In genomic region chr9:56913991-56914390, GRCm38 (mm10) we compare ENCODE assay signal across 21 mouse cellular contexts. TPM values are rescaled to one million over a fixed set of nuclear protein-coding genes. Genes with fewer than 3 reads are reported as not detected.
DNase-seq lines count a peak whose midpoint lies in the region; ATAC-seq and TF ChIP-seq lines count a peak whose summit lies in the region.
"Had no signal": no experiment of that assay in that cellular context is flagged by ENCODE, and none has a peak within 500 bp of the region (broad histone marks: within the 10 kb centered on the region; RNA-seq: fewer than 3 reads in every experiment).

No protein-coding gene starts in this region.

- no peaks in the 10 kb centered on the region for H3K9me3 ChIP-seq in embryonic facial prominence, embryonic 13.5 days
- H3K9me3 ChIP-seq in embryonic facial prominence, embryonic 10.5 days = no peaks in the 10 kb centered on the region
- no peaks in the 10 kb centered on the region for H3K9me3 ChIP-seq in intestine, postnatal 0 days (ENCODE audit: control insufficient read depth)
- no peaks in the 10 kb centered on the region for H3K9me3 ChIP-seq in intestine, embryonic 15.5 days
- no peaks in the 10 kb centered on the region for H3K9me3 ChIP-seq in forebrain, embryonic 10.5 days
- H3K9me3 ChIP-seq: forebrain, embryonic 12.5 days; megakaryocyte, embryonic 14.5 days had no signal

- peak overlapping the region; percentile 33; the same call in 1 of the 2 replicates for H3K27ac ChIP-seq in embryonic facial prominence, embryonic 13.5 days
- no peak overlapping the region for H3K27ac ChIP-seq in embryonic facial prominence, embryonic 10.5 days (replicated peaks)
- no peak overlapping the region for H3K27ac ChIP-seq in intestine, postnatal 0 days (ENCODE audit: low read depth, low read length)
- no peak overlapping the region for H3K27ac ChIP-seq in intestine, embryonic 15.5 days
- H3K27ac ChIP-seq in forebrain, embryonic 10.5 days = no peak overlapping the region
- H3K27ac ChIP-seq: forebrain, embryonic 12.5 days had no signal

- H3K4me3 ChIP-seq in embryonic facial prominence, embryonic 13.5 days = no peak overlapping the region
- no peak overlapping the region for H3K4me3 ChIP-seq in embryonic facial prominence, embryonic 10.5 days
- H3K4me3 ChIP-seq in intestine, postnatal 0 days (ENCODE audit: low read depth, low read length) = no peak overlapping the region
- no peak overlapping the region for H3K4me3 ChIP-seq in intestine, embryonic 15.5 days (replicated peaks)
- H3K4me3 ChIP-seq in forebrain, embryonic 10.5 days = no peak overlapping the region
- H3K4me3 ChIP-seq: forebrain, embryonic 12.5 days; megakaryocyte, embryonic 14.5 days had no signal

- no peak for TF ChIP-seq CTCF in intestine, postnatal 0 days (IDR thresholded peaks at IDR 0.05; ENCODE audit: low read depth)

- 73% methylated on average over 9 of the region's 9 CpGs for WGBS in embryonic facial prominence, embryonic 13.5 days
- WGBS in embryonic facial prominence, embryonic 10.5 days = 91% methylated on average over 9 of the region's 9 CpGs
- WGBS in intestine, postnatal 0 days = 73% methylated on average over 9 of the region's 9 CpGs
- WGBS in intestine, embryonic 15.5 days = 70% methylated on average over 9 of the region's 9 CpGs
- 89% methylated on average over 9 of the region's 9 CpGs for WGBS in forebrain, embryonic 10.5 days

- DNase-seq in embryonic facial prominence, embryonic 10.5 days (ENCODE audit: low spot score) = no peak
- DNase-seq in 3134 (ENCODE audit: extremely low read depth, insufficient read length, low spot score) = peak; percentile 76
- DNase-seq in fibroblast of lung, adult 2 months (ENCODE audit: low read depth) = peak; percentile 80
- DNase-seq in forebrain, embryonic 10.5 days (ENCODE audit: extremely low spot score, low spot score) = no peak
- DNase-seq in cerebellum, postnatal 25 days = no peak
- DNase-seq: cerebellum, adult 8-10 months; heart, adult 18-20 months; kidney, adult 2 months; kidney, postnatal 10 days; liver, postnatal 0 days; midbrain, embryonic 14.5 days; right cerebral cortex, postnatal 14 days; spleen, adult 18-20 months; thymus, adult 2 months had no signal

- no peak overlapping the region for H3K4me2 ChIP-seq in embryonic facial prominence, embryonic 13.5 days
- H3K4me2 ChIP-seq in intestine, postnatal 0 days (replicated peaks; ENCODE audit: low read depth) = no peak overlapping the region
- no peak overlapping the region for H3K4me2 ChIP-seq in intestine, embryonic 15.5 days (replicated peaks)
- H3K4me2 ChIP-seq: forebrain, embryonic 12.5 days had no signal

- no peak for ATAC-seq in embryonic facial prominence, embryonic 13.5 days (ENCODE audit: insufficient number of reproducible peaks, insufficient read depth, low FRiP score, low TSS enrichment, low read depth)
- ATAC-seq in intestine, postnatal 0 days = 0 out of 2 replicates have a peak, but pooled peaks have one; percentile 25
- no peak for ATAC-seq in intestine, embryonic 15.5 days
- ATAC-seq: liver, postnatal 0 days had no signal

- H3K4me1 ChIP-seq in embryonic facial prominence, embryonic 13.5 days = 0 out of 2 replicates have a peak, but pooled peaks cover 5% of the 10 kb centered on the region
- H3K4me1 ChIP-seq in embryonic facial prominence, embryonic 10.5 days = peaks cover 5% of the 10 kb centered on the region; the same call in 1 of the 2 replicates
- H3K4me1 ChIP-seq in intestine, postnatal 0 days (replicated peaks; ENCODE audit: control insufficient read depth, insufficient read depth, low read length) = no peaks in the 10 kb centered on the region
- no peaks in the 10 kb centered on the region for H3K4me1 ChIP-seq in intestine, embryonic 15.5 days (replicated peaks)
- no peaks in the 10 kb centered on the region for H3K4me1 ChIP-seq in forebrain, embryonic 10.5 days
- H3K4me1 ChIP-seq: forebrain, embryonic 12.5 days; megakaryocyte, embryonic 14.5 days had no signal

- no peaks in the 10 kb centered on the region for H3K27me3 ChIP-seq in embryonic facial prominence, embryonic 13.5 days
- no peaks in the 10 kb centered on the region for H3K27me3 ChIP-seq in embryonic facial prominence, embryonic 10.5 days (replicated peaks; ENCODE audit: low read depth, poor library complexity, severe bottlenecking)
- H3K27me3 ChIP-seq in intestine, postnatal 0 days (replicated peaks; ENCODE audit: control insufficient read depth, insufficient read depth, low read length) = no peaks in the 10 kb centered on the region
- no peaks in the 10 kb centered on the region for H3K27me3 ChIP-seq in intestine, embryonic 15.5 days (replicated peaks)
- H3K27me3 ChIP-seq in forebrain, embryonic 10.5 days (ENCODE audit: poor library complexity, severe bottlenecking) = no peaks in the 10 kb centered on the region
- H3K27me3 ChIP-seq: CH12.LX; forebrain, embryonic 12.5 days had no signal

- H3K9ac ChIP-seq in embryonic facial prominence, embryonic 13.5 days = no peak overlapping the region
- no peak overlapping the region for H3K9ac ChIP-seq in intestine, postnatal 0 days (ENCODE audit: low read depth, low read length)
- no peak overlapping the region for H3K9ac ChIP-seq in intestine, embryonic 15.5 days
- H3K9ac ChIP-seq: forebrain, embryonic 12.5 days; liver, postnatal 0 days had no signal

- H3K36me3 ChIP-seq in embryonic facial prominence, embryonic 13.5 days = peaks cover 47% of the 10 kb centered on the region
- H3K36me3 ChIP-seq in embryonic facial prominence, embryonic 10.5 days (replicated peaks) = peaks cover 51% of the 10 kb centered on the region
- H3K36me3 ChIP-seq in intestine, postnatal 0 days (ENCODE audit: control insufficient read depth, insufficient read depth) = peaks cover 15% of the 10 kb centered on the region; the same call in 1 of the 2 replicates
- H3K36me3 ChIP-seq in intestine, embryonic 15.5 days = peaks cover 20% of the 10 kb centered on the region
- peaks cover 50% of the 10 kb centered on the region for H3K36me3 ChIP-seq in forebrain, embryonic 10.5 days (replicated peaks)

RNA-seq across cellular contexts. Expression of gene Snx33, which starts 14.2 kb away (rescaled TPM):
- 11.5 and 13.1 TPM in 2 replicates for polyA plus RNA-seq in embryonic facial prominence, embryonic 13.5 days (2015; fragmentation: Nextera tagmentation; extraction: Ambion mirVana)
- 10.4 and 11.1 TPM in 2 replicates for polyA plus RNA-seq in embryonic facial prominence, embryonic 10.5 days (2016; fragmentation: Nextera tagmentation; extraction: Ambion mirVana)
- 2.0 and 2.5 TPM in 2 replicates for polyA plus RNA-seq in intestine, postnatal 0 days (2015; fragmentation: Nextera tagmentation; extraction: Ambion mirVana)
- polyA plus RNA-seq in intestine, embryonic 15.5 days (2015; fragmentation: Nextera tagmentation; extraction: Ambion mirVana) = 6.2 and 6.3 TPM in 2 replicates
- 8.6 and 9.9 TPM in 2 replicates for polyA plus RNA-seq in forebrain, embryonic 10.5 days (2016; fragmentation: Nextera tagmentation; extraction: Ambion mirVana)

RNA-seq across cellular contexts. Expression of gene Imp3, which starts 23.3 kb away (rescaled TPM):
- 88.1 and 93.9 TPM in 2 replicates for polyA plus RNA-seq in embryonic facial prominence, embryonic 13.5 days (2015; fragmentation: Nextera tagmentation; extraction: Ambion mirVana)
- polyA plus RNA-seq in embryonic facial prominence, embryonic 10.5 days (2016; fragmentation: Nextera tagmentation; extraction: Ambion mirVana) = 66.3 and 69.3 TPM in 2 replicates
- polyA plus RNA-seq in intestine, postnatal 0 days (2015; fragmentation: Nextera tagmentation; extraction: Ambion mirVana) = 58.4 and 59.8 TPM in 2 replicates
- polyA plus RNA-seq in intestine, embryonic 15.5 days (2015; fragmentation: Nextera tagmentation; extraction: Ambion mirVana) = 71.2 and 74.5 TPM in 2 replicates
- polyA plus RNA-seq in forebrain, embryonic 10.5 days (2016; fragmentation: Nextera tagmentation; extraction: Ambion mirVana) = 62.6 and 72.1 TPM in 2 replicates

RNA-seq across cellular contexts. Expression of gene Snupn, which starts 36.7 kb away (rescaled TPM):
- 26.9 and 31.8 TPM in 2 replicates for polyA plus RNA-seq in embryonic facial prominence, embryonic 13.5 days (2015; fragmentation: Nextera tagmentation; extraction: Ambion mirVana)
- polyA plus RNA-seq in embryonic facial prominence, embryonic 10.5 days (2016; fragmentation: Nextera tagmentation; extraction: Ambion mirVana) = 27.1 and 28.1 TPM in 2 replicates
- polyA plus RNA-seq in intestine, postnatal 0 days (2015; fragmentation: Nextera tagmentation; extraction: Ambion mirVana) = 5.6 and 5.9 TPM in 2 replicates
- polyA plus RNA-seq in intestine, embryonic 15.5 days (2015; fragmentation: Nextera tagmentation; extraction: Ambion mirVana) = 13.2 and 13.3 TPM in 2 replicates
- polyA plus RNA-seq in forebrain, embryonic 10.5 days (2016; fragmentation: Nextera tagmentation; extraction: Ambion mirVana) = 28.9 and 29.3 TPM in 2 replicates

RNA-seq across cellular contexts. Expression of gene Cspg4, which starts 49.2 kb away (rescaled TPM):
- 17.6 and 22.5 TPM in 2 replicates for polyA plus RNA-seq in embryonic facial prominence, embryonic 13.5 days (2015; fragmentation: Nextera tagmentation; extraction: Ambion mirVana)
- 2.2 and 2.5 TPM in 2 replicates for polyA plus RNA-seq in embryonic facial prominence, embryonic 10.5 days (2016; fragmentation: Nextera tagmentation; extraction: Ambion mirVana)
- polyA plus RNA-seq in intestine, postnatal 0 days (2015; fragmentation: Nextera tagmentation; extraction: Ambion mirVana) = 8.2 and 8.5 TPM in 2 replicates
- polyA plus RNA-seq in intestine, embryonic 15.5 days (2015; fragmentation: Nextera tagmentation; extraction: Ambion mirVana) = 19.0 and 20.1 TPM in 2 replicates
- polyA plus RNA-seq in forebrain, embryonic 10.5 days (2016; fragmentation: Nextera tagmentation; extraction: Ambion mirVana) = 0.88 and 1.1 TPM in 2 replicates

RNA-seq across cellular contexts. Expression of gene Odf3l1, which starts 49.5 kb away (rescaled TPM):
- polyA plus RNA-seq in embryonic facial prominence, embryonic 13.5 days (2015; fragmentation: Nextera tagmentation; extraction: Ambion mirVana) = 0.52 and 0.91 TPM in 2 replicates
- not detected in 2 replicates for polyA plus RNA-seq in embryonic facial prominence, embryonic 10.5 days (2016; fragmentation: Nextera tagmentation; extraction: Ambion mirVana)
- 0.70 and 0.97 TPM in 2 replicates for polyA plus RNA-seq in intestine, postnatal 0 days (2015; fragmentation: Nextera tagmentation; extraction: Ambion mirVana)
- 1.2 and 1.3 TPM in 2 replicates for polyA plus RNA-seq in intestine, embryonic 15.5 days (2015; fragmentation: Nextera tagmentation; extraction: Ambion mirVana)
- not detected in 2 replicates for polyA plus RNA-seq in forebrain, embryonic 10.5 days (2016; fragmentation: Nextera tagmentation; extraction: Ambion mirVana)
- polyA plus RNA-seq: embryonic facial prominence, embryonic 11.5 days; forebrain, embryonic 12.5 days; liver, postnatal 0 days; midbrain, embryonic 14.5 days had no signal

Comparison
In these comparisons a context has a peak if more than half of its experiments do, and no peak if none do; other contexts are left out.
1. DNase-seq: peak in 3134 (single experiment) and fibroblast of lung, adult 2 months (single experiment); none in embryonic facial prominence, embryonic 10.5 days (single experiment), forebrain, embryonic 10.5 days (single experiment) and cerebellum, postnatal 25 days (0 of 2).